Mouse (Mus musculus) splenic B cell, adult 2 months (primary cell): ENCODE measurements around the gene Atp8b3.

ENCODE experiments used
- DNase-seq: peaks from one replicate; pipeline ENCODE4 v3.0.0-alpha.2; 2011; ENCODE audit warnings: low read depth, low spot score
- H3K27me3 ChIP-seq: 2 replicates; pipeline ENCODE4 v1.6.1; 2012; ENCODE audit warnings: mild to moderate bottlenecking, low read length, moderate library complexity, mixed read lengths; ENCODE audit not compliant: control insufficient read depth, poor library complexity, insufficient read depth, severe bottlenecking
- H3K36me3 ChIP-seq: 2 replicates; pipeline ENCODE4 v1.6.1; 2012; ENCODE audit warnings: mild to moderate bottlenecking, low read length, moderate library complexity, mixed read lengths; ENCODE audit not compliant: control insufficient read depth, poor library complexity, insufficient read depth, severe bottlenecking

Gene Atp8b3

DNA sequence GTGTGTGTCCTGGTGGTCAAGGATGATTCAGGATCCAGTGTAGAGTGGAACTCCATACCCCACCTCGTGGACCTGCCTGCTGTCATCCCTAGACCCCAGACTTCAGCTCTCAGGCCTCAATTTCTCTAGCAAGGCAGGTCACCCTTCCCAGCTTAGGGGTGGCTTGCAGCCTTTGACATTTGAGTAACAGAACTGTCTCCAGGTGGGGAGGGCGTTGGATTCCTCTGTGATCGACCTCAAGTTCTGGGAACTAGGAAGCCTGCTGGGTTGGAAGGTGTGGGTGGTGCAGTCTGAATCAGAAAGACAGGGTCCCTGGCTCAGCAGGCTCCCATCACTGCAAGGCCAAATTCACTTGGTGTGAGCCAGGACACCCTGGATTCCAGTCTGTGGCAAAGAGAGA is 36.0 kb upstream of the Atp8b3 start:
- no peaks in the 10 kb centered on the region for H3K27me3 ChIP-seq
- H3K36me3 ChIP-seq, result no peaks in the 10 kb centered on the region
- no peak for DNase-seq

DNA sequence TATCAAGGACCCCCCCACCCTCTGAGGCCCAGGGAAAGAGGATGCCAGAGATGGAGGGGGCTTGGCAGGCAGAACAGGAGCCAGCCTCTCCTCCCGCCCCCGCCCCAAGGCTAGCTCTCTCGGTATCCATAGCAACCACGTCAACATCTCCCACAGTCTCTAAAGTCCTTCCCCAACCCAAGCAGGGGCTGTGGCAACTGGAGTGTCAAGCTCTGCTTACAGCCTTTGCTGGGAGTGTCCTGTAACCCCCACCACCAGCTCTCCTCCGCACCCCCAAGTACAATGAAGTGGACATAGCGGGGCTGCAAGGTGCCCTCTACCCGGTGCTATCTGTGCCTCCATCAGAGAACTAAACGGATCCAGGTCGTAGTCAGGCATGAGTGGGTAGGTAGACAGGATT is 35.0 kb upstream of the Atp8b3 start:
- Histone ChIP-seq H3K27me3 (no peaks in the 10 kb centered on the region), H3K36me3 (no peaks in the 10 kb centered on the region)
- no peak for DNase-seq

DNA sequence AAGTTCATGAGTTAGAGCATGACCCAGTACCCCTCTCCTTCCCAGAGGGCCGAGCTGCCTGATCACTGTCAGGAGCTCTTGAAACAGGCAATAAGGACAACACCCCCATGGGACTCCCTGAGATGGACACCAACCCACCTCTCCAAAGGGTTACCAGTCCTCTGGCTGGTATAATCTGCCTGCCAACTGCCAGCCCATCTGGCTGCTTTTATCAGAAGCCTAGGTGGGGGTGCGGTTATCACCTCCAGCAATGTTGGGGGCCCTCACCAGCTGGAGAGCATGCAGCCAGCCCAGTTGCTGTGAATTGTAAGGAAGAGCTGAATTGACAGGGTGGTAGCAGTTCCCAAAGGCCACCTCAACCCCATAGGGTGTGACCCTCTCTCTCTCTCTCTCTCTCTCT is 33.6 kb upstream of the Atp8b3 start:
- peaks cover 3% of the 10 kb centered on the region; the same call in 1 of the 2 replicates for H3K36me3 ChIP-seq
- no peaks in the 10 kb centered on the region for H3K27me3 ChIP-seq
- no peak for DNase-seq

DNA sequence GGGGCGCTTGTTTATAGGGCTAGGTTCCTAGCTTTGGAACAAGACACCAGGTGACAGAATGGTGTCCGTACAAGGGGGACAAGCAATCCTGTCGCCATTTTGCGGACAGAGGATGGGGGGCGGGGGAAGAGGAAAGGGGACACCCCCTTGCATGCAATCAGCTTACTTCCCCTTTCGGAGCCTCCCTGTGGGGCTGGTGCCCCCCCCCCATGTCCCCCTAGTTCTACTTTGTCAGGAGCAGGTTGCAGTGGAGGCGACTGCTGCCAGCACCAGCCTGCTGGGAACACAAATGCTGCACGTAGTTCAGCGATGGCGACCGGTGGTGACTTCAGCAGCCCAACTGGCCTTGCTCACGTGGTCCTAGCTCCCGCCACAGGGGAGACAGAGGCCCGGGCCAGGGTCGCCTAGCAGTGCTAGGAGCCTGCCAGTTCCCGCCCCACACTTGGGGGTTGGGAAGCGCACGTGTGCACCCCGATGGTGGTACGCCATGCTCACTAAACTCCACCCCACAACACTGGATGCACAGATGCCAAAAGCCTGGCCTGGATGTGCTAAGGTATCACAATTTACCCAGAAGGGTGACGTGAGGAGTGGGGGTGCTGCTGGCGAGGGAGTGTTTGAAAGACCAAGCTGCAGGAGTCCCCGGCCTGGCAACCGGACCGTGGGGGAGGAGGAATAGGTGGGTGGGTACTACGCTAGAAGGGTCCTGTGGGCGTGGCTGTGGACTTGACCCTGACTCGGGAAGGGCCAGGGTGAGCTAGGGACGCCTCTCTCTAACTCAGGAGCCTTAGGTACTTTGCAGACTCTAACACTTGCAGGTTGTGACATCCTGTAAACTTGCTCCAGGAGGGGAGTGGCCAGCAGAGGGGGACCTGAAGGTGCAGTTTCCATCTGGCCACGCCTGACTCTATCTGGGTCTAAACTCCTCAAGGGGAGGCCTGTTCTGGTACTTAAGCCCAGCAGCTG is 32.2 kb upstream of the Atp8b3 start:
- Histone ChIP-seq H3K27me3 (no peaks in the 10 kb centered on the region), H3K36me3 (peaks cover 3% of the 10 kb centered on the region; the same call in 1 of the 2 replicates)
- DNase-seq, result peak; percentile 74

DNA sequence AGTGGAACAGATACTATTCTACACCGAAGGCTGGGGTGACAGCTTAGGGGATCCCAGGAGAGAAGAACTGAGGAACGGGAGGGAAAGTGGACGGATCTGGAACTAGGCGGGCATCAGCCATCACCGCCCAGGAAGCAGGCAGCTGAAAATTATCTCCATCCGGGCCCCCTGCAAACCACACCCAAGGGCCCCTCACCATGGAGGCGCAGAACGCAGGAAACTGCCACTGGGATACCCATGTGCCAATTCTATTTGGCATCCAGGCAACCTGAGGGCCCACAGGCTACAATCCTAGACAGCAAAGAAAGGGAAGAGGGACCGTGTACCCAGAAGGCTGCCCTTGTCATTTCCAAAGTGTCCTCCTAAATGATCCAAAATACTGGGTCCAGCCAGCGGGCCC is 31.5 kb upstream of the Atp8b3 start:
- no peak for DNase-seq
- Histone ChIP-seq H3K36me3 (peaks cover 3% of the 10 kb centered on the region; the same call in 1 of the 2 replicates), H3K27me3 (no peaks in the 10 kb centered on the region)

DNA sequence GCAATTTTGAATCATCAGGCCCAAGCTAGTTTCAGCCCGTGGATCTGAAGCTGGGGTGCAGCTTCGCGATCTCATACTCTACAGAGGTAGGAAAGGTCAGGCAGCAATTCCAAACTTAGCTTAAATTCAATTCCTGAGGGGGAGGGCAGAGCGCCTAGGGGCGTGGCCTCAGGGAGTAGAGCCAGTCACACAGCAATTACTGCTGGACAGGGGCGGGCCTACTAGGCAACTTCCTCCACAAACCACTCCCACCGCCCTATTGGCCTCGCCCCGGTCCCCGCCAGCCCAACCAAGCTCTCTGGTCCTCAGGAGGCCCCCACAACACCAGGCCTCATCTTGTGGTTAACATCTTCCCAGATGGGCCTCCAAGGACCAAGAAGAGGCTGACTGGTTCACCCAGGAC is 30.7 kb upstream of the Atp8b3 start:
- peak; percentile 75 for DNase-seq
- Histone ChIP-seq H3K36me3 (peaks cover 3% of the 10 kb centered on the region; the same call in 1 of the 2 replicates), H3K27me3 (no peaks in the 10 kb centered on the region)

DNA sequence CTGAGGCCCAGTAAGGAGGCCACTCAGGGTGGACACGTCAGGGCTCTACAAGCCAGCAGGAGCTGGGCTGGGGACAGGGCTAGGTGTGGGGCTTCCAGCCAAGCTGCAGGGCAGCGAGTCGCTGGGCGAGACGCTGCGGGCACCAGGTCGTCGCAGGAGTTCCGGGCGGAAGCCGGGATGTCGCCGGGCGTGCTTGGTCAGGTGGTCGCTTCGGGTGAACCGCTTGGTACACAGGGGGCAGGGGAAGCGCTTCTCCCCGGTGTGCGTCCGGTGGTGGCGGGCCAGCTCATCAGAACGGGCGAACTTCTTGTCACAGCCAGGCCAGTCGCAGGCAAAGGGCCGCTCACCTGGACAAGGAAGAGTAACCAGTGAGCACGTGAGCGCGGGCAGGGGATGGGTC is 30.0 kb upstream of the Atp8b3 start:
- Histone ChIP-seq H3K27me3 (no peaks in the 10 kb centered on the region), H3K36me3 (peaks cover 3% of the 10 kb centered on the region; the same call in 1 of the 2 replicates)
- DNase-seq, result no peak

DNA sequence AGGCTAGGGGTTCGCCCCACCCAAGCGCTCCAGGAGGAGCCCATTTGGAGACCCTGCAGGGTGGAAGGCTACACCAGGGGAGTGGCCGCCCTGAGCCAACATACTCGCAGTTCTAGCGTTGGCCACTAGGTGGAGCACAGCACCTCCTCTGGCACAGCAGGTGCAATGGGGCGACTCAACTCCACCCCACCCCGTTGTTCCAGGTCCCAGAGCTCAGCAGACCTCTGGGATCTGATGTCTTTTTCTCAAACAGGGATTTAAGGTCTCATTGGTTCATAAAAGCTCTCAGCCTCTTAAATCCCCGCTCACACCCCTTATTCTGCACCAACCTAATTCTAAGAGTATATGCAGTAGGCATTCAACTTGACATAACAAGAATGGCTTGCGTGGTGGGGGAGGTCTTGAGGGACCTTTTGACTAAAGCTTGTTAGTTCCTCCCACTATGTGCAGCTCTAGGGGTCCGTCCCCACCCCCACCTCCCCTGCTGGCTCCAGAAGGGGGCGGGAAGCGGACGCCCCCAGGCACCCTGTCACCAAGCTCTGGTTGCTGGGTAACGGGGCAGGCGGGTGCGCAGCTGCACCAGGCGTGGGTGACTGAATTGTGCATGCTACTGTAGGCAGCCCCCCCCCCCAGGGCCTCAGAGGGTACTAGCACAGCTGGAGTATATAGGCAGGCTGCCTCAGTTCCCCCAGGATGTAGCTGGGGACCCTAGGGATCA is 27.6 kb upstream of the Atp8b3 start:
- Histone ChIP-seq H3K27me3 (no peaks in the 10 kb centered on the region), H3K36me3 (peaks cover 3% of the 10 kb centered on the region; the same call in 1 of the 2 replicates)
- peak; percentile 92 for DNase-seq

DNA sequence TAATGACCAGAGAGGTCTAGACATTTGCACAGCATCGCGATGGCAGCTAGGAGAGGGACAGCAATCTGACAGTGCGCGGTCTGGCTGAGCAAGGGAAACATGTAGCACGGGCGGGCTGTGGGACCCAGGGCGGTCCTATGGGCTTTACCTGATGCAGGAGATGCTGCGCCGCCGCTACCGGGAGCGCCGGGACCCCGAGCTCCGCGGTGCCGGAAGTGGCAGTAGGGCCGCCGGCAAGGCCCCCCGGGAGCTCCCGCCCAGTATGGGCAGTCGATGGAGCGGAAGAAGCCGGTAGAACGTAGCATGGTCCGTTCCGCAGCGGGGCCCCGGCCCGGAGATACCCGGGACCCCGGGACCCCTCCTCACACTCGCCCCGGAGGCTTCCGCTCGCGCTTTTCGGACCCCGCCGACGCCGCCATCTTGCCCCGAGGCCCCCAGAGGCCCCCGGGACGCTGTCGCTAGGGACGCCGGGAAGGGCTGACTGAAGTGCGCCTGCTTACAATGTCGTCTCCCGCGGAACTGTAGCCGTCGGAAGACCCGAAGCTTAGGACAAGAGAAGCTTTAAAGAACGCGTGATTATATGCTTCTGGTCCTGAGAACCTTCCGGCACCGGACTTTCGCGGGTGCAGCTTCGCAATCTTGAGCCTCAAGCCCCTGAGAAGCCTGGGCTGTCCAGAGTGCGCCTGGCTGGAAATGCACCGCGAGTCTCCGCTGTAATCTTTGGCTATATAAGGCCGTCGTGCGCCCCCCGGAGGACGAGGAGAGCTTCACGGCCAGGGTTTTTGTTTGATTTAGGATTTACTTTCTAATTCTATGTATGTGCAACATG is 22.4 kb upstream of the Atp8b3 start, which contains the start of gene Rexo1:
Gene Rexo1, minus strand, starts transcription at position 445 of the 829 bp plus-strand sequence.
- Histone ChIP-seq H3K27me3 (no peaks in the 10 kb centered on the region), H3K36me3 (no peaks in the 10 kb centered on the region)
- DNase-seq, result peak; percentile 95

DNA sequence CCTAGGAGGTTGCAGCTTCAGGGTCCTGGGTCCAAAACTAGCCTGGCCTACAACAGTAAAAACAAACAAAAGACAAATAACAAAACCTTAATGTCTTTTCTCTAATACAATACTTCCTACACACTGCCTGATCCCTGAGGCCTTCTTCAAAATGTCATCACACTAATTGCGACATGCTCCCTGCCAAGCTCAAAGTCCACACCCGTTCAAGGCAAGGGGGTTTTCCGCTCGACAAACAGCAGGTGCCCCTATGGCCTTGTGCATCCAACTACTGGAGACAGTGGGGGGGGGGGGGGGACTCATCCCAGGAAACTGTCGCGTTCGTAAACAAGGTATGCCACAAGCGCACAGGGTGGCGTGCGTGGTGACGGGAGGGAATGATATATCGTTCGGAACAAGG is 21.7 kb upstream of the Atp8b3 start:
- no peaks in the 10 kb centered on the region for H3K36me3 ChIP-seq
- no peak for DNase-seq
- no peaks in the 10 kb centered on the region for H3K27me3 ChIP-seq

DNA sequence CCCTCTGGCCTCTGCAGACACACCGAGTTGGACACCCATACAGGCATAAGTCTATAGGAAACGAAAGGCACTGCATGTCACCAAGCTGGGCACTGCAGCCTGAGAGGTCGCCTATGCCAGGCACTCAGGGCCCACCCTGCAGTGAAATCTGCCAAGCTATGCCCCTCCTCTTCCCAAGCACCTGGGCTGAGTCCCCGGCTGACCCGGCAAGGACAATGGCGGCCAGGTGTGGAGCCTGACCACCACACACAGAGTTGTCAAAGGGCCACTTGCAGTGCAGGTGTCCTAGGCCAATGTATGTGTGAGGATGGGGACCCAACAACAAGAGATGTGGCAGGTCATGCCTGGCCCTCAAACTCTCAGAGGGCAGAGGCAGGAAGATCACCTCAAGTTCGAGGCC is 20.5 kb upstream of the Atp8b3 start:
- no peak for DNase-seq
- H3K36me3 ChIP-seq, result no peaks in the 10 kb centered on the region

DNA sequence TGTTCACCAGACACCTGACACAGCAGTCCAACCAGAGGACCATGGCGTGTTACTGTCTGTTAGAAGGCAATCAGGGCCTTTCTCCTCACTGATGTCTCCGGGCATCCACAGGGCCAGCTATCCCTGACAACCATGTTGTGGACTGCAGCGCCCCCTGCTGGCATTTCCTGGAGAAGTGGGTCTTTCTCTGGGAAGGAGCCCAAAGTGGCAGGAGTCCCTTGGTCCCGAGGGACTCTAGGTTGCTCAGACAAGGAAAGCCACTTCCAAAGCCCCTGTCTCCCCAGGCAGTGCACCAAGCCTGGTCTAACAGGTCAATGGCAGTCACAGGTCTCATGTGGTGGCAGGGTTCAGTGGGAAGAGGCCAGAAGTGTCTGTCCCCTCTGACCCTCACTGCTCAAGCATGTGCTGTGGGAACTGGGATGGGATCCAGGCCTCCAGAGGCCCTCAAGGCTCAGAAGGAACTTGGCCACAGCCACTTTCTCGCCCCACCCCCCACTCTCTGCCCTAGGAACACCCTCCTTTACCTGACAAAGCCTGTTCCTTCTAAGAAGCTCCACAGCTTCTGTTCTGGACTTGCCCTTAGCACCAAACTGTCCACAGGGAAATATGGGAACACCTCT is 18.5 kb upstream of the Atp8b3 start:
- no peaks in the 10 kb centered on the region; the same call in 1 of the 2 replicates for H3K36me3 ChIP-seq
- peak; percentile 65 for DNase-seq
- H3K27me3 ChIP-seq, result no peaks in the 10 kb centered on the region

More for the DNA sequence above, 20.5 kb upstream of the Atp8b3 start:
- H3K27me3 ChIP-seq, result no peaks in the 10 kb centered on the region

DNA sequence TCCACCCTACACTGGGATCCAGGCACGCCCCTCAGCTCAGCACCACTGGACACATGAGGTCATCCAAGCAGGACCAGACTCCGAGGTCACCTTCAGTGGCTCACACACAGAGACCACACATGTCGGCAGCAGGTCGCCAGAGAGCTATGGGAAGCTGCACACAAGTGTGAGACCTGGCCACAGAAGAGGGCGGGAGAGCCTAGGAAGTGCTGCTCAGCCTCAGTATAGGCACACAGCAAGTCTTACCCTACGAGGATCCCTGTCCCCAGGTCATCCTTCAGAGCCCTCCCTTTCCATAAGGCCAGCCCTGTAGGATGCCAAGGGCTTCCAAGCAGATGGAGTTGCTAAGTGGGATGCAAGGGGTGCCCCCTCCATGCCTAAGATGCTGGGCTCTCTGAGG is 15.1 kb upstream of the Atp8b3 start:
- no peak for DNase-seq
- peaks cover 6% of the 10 kb centered on the region for H3K36me3 ChIP-seq
- no peaks in the 10 kb centered on the region for H3K27me3 ChIP-seq

DNA sequence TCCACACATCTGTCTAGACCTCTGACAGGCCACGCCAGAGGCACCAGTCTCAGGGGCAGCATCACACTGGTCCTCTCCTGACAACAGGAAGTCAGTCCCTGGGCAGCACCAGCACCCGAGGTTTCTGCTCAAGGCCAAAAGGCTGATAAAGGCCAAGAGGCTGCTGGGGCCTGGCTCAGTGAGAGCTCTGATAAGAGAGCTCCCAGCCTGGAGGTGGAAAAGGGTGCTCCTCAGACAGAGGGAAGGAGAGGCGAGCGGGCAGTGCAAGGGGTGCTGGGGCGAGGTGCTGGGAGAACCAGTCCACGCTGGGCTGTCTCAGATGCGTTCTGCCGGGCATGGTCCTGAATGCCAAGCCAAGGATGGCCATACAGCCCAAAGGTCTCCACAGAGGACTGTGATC is 14.7 kb upstream of the Atp8b3 start:
- H3K27me3 ChIP-seq, result no peaks in the 10 kb centered on the region
- DNase-seq, result no peak
- peaks cover 6% of the 10 kb centered on the region for H3K36me3 ChIP-seq
